Mouse (Mus musculus) left cerebral cortex, adult 9 months (tissue): ENCODE measurements around the gene 2310007B03Rik.
A peak's percentile ranks its signal among the peaks of the same experiment; 100 is the strongest.

ENCODE experiments used
- DNase-seq, 2 experiments: peaks; one replicate each; pipeline ENCODE4 v3.0.0; 2022; ENCODE audit warnings: low spot score in 2 of 2

2310007B03Rik gene

DNA sequence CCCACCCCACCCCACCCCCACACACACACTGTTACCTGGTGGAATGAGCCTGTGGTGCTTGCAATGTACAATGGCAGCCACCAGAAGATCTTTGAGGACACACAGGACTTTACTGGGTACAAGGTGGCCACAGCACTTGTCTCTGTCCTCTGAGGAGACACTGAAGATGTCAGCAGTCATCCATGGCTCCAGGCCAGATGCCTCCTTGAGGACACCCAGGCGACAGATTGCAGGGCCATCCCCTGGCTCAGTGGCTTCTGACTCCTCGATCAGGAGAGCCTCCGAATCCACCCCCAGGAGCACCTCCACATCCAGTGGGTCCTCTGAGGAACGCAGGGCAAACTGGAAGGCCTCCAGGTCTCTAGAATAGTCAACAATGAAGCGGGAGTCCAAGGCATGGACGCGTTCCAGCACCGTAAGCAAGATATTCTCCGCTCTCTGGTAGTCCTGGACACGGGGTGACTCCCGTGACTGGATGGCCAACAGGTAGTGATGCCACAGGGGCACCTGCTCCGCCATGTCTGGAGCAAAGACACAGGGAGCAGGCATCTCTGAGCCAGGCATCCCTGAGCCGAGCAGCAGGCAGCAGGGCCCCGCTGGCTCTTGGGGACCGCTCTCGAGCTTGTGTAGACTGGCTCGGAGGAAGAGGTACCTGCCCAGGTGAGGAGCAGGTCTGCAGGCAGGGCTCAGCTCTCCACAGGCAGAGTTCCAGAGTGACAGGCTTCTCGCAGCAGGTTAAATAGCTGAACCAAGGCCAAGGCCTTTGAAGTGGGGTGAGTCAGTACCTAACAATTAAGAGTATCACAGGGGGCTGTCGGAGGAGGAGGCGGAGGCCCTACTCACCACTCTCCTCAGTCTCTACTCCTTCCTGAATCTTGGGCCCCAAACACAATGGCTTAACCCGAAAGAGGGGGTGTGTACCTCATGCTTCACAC, 915 bp downstream of the 2310007B03Rik start:
- no peak for DNase-seq

DNA sequence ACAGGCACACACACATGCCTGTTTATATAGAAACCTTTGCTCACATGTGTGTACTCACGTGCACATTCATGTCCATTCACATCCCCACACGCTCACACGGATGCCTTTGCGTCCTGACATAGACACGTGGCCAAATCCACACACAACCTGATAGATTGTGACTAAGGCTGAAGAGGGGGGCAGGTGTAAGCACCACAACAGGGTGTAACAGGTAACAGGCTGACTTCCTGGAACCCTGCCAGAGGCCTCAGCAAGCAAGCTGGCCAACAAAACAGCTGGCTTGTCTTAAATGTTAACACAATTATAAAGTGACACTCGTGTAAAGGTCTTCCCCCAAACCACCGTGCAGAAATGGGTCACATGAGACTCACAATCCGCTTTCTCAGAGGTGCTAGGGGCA, 1.8 kb downstream of the 2310007B03Rik start:
- DNase-seq = no peak

DNA sequence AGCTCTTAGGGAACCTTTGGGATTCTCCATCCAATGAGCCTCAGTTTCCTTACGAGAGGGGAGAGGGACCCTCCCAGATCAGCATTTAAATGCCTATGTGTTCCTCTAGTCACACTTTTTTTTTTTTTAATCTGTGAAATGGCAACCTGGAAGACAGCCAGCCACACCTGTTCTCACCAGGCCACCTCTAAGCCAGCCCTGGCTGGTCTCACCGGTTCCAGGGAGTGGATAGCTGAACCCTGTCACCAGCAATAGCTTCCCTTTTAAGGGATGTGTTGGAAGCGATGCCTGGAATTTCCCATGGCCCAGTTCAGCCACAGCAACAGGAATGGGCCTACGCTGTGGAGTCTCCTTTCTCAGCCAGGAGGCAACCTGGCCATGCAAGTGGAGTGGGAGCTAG, 3.2 kb downstream of the 2310007B03Rik start:
- no peak for DNase-seq

DNA sequence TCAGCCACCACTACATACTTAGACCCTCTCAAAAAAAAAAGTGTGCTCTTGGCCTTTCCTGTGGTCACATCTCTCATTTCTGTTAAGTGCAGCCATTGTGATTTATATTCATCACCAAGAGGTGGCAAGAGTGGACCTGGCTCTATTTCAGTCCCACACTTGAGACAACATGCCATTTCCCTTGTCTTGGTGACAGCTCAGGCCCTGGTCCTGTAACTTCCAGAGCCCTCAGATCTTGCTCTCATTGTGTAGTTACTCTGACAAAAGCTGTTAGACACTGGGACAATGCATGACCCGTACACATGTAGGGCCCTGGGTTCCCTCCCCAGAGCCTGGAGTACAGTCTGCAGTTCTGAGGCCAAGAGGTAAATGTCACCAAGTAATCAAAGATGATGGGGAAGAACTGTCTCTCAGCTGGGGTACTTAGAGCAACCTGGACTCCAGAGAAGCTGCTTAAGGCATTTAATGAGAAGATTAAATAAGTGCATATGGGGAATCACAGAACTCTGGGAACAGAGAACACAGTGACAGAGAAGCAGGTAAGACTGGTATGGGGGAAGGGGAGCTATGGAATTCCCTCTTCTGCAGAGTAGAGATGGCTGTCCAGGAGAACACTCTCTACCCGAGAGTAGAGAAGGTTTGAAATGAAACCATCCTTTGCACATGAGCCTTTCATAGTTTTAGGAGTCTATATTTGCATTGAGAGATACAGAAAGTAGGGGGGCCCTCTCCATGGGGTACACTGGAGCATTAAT, 9.7 kb downstream of the 2310007B03Rik start:
- no peak for DNase-seq

DNA sequence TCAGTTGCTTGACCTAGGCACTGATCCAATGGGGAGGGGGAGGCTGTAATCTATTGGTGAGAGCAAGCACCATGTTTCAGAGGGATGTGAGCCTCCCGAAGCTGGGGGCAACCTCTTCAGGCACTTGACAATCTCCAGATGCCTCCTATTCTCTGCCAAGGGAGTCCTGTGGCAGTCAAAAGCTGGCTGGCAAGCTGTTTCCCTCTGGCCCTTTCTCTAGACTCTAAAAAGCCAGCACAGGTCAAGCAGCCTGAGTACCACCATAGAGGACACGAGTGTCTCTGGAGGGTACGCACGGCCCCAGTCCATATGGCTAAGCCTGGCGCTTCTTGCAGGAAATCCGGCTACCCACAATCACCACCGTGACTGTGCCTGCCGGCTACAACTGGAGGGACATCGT, 16.6 kb downstream of the 2310007B03Rik start:
- no peak for DNase-seq

DNA sequence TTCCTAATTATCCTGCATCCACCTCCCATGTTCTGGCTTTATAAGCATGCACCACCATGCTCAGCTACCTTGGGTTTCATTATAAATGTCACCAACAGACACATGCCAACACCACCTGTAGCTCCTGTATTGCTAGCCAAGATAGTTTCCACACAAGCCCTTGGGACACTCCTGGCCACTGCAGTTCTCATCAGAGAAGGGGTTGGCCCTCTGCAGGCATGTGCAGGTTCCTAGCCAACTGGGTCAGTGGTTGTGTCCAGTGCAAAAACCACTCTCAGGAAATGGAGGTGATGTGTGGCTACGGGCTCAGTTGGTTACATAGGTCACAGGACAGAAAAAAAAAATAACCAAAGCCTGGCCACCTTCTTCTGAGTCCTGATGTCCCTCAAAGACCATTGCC, 17.9 kb downstream of the 2310007B03Rik start:
- no peak for DNase-seq

DNA sequence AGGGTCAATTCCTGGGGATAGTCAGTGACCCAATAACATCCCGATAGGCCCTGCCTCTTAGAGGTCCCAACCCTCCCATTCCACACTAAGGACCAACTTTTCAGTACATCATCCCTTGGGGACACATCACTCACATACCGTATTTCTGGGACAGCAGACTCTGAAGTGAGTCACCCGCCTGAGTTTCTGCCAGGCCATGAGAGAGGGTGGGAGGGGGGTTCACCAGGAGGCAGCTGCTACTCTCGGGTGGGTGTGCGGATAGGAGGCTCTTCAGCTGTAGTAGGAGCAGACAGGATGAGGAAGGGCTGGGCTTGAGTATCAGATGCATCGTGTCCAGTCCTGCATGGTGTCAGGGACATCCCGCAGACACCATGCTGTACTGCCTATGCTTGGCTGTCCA, 21.0 kb downstream of the 2310007B03Rik start:
- peak in 1 of 2 experiments; percentile 38 for DNase-seq

DNA sequence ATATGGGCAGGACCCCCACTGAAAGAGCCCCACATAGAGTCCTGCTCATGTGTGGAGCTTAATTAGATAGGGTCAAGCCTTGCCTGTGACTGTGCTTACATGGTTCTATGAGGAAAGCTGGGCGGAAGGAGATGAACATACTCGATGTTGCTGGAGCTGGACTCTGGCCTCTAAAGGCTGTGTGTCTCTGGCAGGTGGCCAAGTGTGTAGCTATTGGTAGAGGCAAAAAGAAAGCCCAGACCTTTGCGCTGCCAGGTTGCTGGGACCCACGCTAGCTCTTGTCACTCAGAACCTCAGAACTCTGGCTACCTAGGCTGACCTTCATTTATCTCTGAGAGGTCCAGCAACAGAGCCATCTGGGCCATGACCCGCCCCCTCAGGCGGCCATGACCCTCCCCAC, 22.2 kb downstream of the 2310007B03Rik start:
- no peak for DNase-seq

DNA sequence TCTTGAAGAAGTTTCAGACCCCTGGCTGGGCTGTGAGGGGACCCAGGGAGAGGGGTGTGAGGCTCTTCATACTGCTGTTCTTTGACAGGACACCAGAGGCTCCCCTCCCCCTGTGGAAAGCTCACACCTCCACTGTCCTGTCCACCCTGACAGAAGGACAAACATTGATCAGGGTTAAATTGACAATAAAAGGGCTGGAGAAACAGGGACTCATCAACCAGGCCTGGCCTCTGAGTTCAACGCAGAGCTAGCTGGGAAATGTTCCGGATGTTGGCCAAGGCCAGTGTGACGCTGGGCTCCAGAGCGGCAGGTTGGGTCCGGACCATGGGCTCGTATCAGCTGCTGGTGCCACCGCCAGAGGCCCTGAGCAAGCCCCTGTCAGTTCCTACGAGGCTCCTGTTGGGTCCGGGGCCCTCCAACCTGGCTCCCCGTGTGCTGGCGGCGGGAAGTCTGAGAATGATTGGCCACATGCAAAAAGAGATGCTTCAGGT, 25.7 kb downstream of the 2310007B03Rik start, which contains the start of gene Agxt:
Gene Agxt, plus strand, starts transcription at position 205 of the 491 bp plus-strand sequence.
- no peak for DNase-seq

DNA sequence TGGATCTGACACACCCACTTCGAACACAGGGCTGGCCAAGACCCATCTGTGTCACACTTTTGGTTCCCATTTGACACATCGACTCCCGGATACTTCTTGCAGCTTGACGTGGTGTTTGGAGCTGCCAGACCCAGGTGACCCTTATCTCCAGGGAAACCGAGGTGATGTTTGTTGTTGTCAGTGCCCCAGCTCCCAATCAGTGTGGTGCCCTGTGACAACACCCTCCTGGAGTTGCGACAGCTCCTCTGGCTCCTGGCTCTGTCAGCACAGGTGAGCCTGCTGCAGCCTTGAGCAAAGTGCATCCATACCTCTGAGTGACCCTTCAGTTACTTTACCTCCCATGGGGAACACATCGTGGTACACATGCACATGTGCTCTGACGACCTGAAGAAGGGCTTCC, 28.1 kb downstream of the 2310007B03Rik start:
- no peak for DNase-seq

DNA sequence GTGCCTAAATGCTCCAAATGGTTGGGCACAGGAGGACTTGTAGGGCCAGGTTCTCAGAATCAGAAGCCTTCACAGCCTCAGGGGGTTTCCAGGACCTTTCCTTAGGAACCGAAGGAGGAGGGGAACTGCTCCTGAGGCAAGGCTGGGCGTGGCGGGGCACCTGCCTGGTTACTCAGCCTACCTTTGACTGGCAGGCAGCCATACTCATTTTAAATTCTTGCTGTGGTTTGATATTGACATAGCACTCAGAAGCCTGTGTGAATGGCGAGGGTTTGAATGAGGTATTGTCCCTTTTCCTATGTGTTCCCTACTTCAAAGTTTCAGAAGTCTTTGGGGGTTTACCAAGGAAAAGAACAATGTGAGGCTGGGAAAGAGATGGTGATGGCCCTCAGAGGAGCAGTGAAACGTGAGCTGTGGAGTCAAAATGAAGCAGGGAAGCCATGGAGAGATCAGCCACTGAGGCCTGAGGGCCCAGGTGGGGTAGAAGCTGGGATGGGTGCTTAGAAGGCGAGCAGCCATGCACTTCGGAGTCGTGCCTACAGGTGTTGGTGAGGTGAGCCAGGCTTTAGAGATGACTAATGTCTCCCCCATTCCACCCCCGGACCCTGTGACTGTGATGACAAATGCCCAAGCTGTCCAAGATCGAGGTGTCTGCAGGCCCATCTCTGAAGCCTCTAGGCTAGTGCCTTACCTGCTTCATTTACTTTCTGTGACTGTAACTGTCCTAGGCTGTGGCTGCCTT, 30.3 kb downstream of the 2310007B03Rik start:
- DNase-seq = no peak

DNA sequence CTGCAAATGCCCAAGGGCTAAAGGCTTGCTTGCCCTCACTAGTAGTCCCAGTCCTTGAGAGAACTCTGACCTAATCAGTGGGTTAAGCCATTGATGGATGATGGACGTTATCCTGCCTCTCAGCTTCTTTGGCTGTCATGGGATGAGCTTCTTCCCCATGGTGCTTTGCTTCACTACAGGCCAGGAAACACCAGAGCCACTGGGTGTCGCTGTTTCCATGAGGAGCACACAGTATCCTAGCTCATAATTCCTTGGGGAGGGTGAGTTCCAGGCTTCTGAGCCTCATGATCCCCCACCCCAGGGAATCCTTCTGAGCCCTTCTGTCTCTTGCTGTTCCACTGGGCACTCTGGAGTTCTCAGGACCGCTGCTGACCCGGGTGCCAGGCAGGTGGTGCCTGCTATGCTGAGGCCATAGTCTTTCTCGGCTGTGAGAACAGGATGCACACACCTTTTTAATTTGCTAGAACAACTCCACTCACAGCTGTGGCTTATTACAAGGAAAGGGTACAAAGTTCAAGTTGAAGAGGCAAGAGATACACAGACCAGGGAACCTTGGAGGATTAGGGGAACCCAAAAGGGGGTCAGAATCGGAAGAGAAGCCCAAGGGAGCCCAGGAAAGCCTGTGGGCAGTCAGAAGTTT, 31.9 kb downstream of the 2310007B03Rik start:
- DNase-seq = peak in 1 of 2 experiments; percentile 73

DNA sequence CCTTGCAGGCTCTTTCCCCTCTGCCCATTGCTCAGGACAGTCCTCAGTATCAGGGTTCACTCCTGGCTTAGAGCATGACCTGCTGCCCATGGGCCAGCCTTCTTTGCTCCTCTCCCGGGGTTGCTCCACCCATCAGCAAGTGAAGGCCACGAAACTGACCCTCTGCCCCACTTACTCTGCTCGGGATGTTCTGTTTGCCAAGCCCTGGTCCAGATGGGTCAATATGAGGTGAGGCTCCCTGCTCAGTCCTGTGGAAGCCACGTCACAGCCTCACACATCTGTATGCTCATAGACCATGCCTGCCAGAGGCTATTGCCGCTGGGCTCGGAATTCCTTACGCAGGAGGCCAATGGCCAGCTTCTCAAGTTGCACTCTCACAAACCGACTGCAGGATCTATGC, 32.5 kb downstream of the 2310007B03Rik start:
- no peak for DNase-seq

DNA sequence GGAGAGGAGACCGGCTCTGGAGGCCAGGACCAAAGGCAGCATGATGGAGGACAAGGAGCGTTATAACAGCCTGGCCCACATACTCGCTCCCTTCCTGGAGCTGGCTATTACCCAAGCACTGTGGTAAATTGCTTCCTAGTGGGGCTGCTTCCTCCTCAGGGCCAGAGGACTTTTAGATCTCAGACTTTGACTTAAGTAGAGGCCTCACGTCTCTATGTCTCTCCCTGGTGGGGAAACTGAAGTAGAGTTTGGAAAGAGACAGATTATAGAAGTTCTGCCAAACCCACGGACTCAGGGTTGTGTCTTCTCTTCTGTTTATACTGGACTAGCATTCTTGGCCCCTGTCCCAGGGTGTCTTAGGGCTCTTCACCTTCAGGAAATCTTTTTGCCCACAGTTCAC, 35.5 kb downstream of the 2310007B03Rik start:
- DNase-seq = no peak

DNA sequence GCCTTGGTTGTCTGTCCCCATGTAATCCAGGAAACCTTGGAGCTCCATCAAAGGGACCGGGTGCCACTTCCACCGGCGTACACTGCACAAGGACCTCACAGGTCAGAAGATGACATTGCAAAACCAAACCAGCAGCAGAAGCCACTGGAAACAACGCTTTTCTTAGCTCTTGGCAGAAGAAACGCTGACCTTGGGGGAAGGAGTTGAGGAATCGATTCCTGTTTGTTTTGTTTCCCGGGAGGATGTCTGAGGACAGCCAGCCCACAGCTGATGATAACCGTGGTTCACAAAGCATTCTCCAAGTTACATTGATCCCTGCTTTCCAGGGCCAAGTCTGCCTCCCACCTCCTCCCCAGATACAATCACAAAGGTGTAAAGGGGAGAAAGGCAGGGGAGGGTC, 36.7 kb downstream of the 2310007B03Rik start:
- DNase-seq = no peak

DNA sequence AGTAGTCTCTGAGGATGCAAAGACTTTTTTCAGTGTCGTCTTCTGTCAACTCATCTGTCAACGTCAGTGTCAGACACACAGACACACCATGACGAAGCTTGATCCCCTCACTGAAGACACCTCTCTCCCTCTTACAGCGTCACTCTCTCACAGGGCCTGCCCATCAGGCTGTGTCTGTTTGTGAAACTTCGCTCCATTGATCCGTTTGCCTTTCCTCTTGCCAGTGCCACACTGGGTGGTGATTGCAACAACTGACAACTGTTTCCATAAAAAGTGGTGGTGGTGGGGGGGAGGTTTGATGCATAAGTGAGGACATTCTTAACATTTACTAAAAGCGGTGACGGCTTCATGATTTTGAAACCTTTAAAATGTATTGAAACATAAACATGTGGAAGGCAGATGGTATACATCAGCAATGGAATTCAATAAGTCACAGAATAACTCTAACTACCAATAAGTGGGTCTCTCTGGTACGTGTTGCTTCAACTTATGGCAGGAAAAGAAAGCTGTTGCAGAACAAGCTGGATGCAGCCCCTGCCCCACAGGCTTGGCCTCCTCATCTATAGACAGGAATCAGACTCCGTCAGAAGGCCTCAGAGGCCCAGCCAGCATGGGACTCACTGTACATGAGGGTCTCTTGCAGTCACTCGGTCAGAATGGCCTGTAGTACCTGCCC, 37.4 kb downstream of the 2310007B03Rik start:
- no peak for DNase-seq

DNA sequence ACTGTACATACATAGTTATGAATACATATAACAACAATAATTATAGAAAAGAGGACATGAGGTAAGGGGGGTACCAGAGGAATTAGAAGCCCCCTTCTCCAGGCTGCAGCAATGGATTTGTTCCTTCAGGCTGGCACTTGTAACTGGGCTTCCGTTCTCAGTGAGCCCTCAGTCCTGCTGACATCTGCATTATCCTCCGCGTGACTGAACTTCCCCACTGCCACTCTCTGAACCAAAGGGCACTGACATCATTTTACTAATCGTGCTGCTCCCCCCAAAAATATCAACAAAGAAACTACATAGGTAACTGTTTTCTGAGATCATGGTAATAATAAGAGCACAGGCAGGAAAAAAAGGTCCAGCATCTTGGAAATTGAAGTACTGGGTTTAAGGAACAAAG, 41.9 kb downstream of the 2310007B03Rik start:
- DNase-seq = no peak

DNA sequence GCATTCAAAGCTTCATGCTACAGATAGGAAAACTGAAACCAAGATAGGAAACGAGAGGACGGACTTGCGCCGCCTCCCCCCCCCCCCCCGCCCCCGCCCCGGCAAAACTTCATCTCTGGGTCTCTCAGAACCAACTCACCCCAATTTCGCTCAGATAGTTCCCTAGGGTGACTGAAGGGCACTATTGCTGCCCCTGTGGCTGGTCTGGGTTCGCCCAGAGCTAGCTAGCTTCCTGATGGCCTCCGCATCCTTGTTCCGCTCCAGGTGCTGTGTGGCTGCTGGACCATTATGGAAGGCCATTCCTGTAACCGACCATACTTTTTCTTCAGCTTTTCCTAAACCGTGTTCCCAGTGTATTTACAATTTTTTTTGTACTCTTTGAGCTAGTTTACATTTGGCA, 45.3 kb downstream of the 2310007B03Rik start:
- DNase-seq = no peak

DNA sequence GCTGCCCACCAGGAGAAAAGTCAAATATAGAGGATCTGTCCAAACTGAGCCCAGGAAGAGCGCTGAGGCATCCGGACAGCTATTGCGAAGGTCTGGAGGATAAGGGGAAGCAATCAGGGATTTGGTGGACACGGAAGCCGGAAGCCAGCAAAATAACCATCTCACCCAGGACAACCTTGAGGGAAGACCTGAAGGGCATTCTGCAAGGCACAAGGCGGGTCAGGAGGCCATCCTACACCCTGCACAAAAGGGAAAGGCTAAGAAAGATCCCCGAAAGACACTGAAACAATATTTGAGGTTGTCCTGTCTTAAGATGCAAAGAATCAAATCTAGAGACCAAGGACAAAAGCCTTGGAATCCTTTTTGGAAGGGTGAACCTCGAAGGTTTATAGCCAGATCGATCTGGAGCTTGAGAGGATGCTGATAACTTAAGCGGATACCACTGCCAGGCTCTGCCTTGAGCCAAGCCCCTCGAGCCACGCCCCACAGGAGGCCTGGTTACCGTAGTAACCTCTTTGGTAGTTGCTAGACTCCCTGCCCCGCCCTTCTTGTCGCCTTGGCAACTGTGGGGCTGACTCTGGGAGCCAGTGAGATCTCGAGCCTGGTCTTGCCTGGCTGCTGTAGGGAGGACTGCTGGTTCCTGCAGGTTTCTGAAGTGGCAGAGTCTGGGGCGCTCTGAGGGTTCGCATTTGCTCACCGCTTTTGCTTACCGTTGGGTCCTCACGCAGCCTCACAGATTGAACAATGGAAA, 45.9 kb downstream of the 2310007B03Rik start:
- DNase-seq = peak; percentile 68 to 84

DNA sequence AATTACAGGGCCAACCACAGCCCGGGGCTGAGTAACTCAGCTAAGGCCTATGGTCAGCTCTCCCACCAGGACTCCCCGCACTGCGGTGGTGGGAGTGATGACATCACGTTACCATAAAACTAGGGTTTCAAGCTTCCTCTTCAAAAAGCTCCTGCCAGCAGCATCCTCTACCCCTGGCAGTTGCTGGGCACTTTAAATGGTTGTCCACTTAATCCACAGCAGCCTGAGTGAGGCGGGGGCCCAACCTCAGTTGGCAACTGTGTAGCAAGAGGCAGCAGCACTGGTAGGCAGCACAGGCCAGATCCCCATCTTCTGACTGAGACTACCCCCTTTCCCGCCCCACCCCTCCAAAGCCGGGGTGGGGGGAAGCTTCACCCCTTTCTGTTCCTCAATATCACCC, 58.0 kb downstream of the 2310007B03Rik start:
- DNase-seq = no peak
